Mouse (Mus musculus) G1E (cell line): ENCODE measurements around the gene Rassf1. TPM values are rescaled to one million over a fixed set of nuclear protein-coding genes. Genes with fewer than 3 reads are reported as not detected.
A peak's percentile ranks its signal among the peaks of the same experiment; 100 is the strongest.

ENCODE experiments used
- ATAC-seq: 2 replicates; pipeline ENCODE4 v1.8.0; 2016; ENCODE audit warnings: mild to moderate bottlenecking; ENCODE audit not compliant: insufficient number of reproducible peaks, poor library complexity, low FRiP score, severe bottlenecking; ENCODE audit errors: extremely low read depth
- DNase-seq: peaks from one replicate; pipeline ENCODE4 v3.0.0; 2012; ENCODE audit warnings: low spot score
- H3K27me3 ChIP-seq: 2 replicates; pipeline ENCODE4 v1.6.1; 2012; ENCODE audit warnings: mild to moderate bottlenecking, low read length, inconsistent platforms; ENCODE audit not compliant: insufficient read depth
- H3K36me3 ChIP-seq: replicated peaks from 2 replicates; pipeline ENCODE3; 2012; ENCODE audit warnings: mild to moderate bottlenecking, inconsistent platforms
- H3K4me1 ChIP-seq: 2 replicates; pipeline ENCODE4 v1.6.1; 2012; ENCODE audit warnings: low read depth, low read length, inconsistent platforms, mixed read lengths; ENCODE audit not compliant: insufficient read depth
- H3K4me3 ChIP-seq: 2 replicates; pipeline ENCODE4 v1.5.1; 2012; ENCODE audit warnings: low read depth, mild to moderate bottlenecking, inconsistent platforms, low read length, moderate library complexity, mixed read lengths
- H3K9me3 ChIP-seq: replicated peaks from 2 replicates; pipeline ENCODE4 v1.6.1; 2012; ENCODE audit warnings: inconsistent platforms
- CTCF ChIP-seq: IDR thresholded peaks from 2 replicates; pipeline ENCODE4 v1.5.1; 2012; ENCODE audit warnings: low read depth, low read length, inconsistent platforms, mixed read lengths
- GATA1 ChIP-seq: IDR thresholded peaks from 2 replicates; pipeline ENCODE4 v1.6.1; 2012; ENCODE audit warnings: borderline replicate concordance, low read length, inconsistent platforms, mixed read lengths
- GATA2 ChIP-seq: IDR thresholded peaks from 2 replicates; pipeline ENCODE4 v1.6.1; 2012; ENCODE audit warnings: low read depth, low read length, inconsistent platforms, borderline replicate concordance
- POLR2AphosphoS5 ChIP-seq: IDR thresholded peaks from 2 replicates; pipeline ENCODE4 v1.6.1; 2012; ENCODE audit warnings: low read depth, low read length, inconsistent platforms; ENCODE audit not compliant: insufficient replicate concordance
- TAL1 ChIP-seq: conservative IDR thresholded peaks from 2 replicates; pipeline ENCODE4 v1.6.1; 2012; ENCODE audit warnings: low read depth, low read length, inconsistent platforms, mixed read lengths
- polyA plus RNA-seq: library from polyadenylated mRNA; stranded (reverse); fragments of >175 nt; gene quantifications from 2 replicates; pipeline ENCODE4 v1.2.3, GENCODE M21; 2012
- total RNA-seq, 2 experiments: library from RNA; stranded (forward) in 1 of 2; stranded (reverse) in 1 of 2; fragments of 200-1000 nt in 1 of 2; fragments of >200 nt in 1 of 2; fragmentation: Nextera tagmentation in 1 of 2; gene quantifications; 2 replicates each; pipeline ENCODE4 v1.2.3; 2014 to 2017

Gene Rassf1
- total RNA-seq (2014; fragmentation: Nextera tagmentation) (15.4 and 19.4 TPM in 2 replicates), total RNA-seq (2017) (29.5 and 35.4 TPM in 2 replicates), polyA plus RNA-seq (10.7 and 12.1 TPM in 2 replicates)

DNA sequence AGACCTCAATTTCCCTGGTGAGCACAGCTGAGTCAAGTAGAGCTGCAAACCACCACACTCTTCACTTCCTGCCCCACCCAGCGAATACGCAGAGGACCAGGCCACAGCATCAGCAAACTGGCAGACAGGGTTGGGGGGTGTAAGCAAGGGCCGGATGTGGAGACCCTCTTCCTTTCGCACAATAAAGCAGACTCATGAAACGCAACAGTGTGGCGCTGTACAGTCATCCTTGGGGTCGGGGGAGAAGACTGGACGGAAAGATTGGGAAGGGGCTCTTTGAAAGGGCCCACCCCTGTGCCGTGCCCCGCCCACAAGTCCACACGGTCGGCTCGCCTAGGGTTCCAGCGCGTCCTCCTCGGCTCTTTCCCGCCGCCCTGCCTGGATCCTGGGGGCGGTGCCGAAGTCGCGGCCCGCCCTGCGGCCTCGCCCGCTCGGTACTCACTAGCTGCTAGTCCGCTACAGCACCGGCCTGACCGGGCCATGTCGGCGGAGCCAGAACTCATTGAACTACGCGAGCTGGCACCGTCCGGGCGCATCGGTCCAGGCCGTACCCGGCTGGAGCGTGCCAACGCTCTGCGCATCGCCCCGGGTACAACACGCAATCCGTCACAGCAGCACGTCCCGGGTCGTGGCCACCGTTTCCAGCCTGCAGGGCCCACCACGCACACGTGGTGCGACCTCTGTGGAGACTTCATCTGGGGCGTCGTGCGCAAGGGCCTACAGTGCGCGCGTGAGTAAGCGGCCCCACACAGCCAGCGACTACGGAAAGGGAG lies at the start of gene Rassf1:
Rassf1 (plus strand) TSS at position 439 of the 773 bp plus-strand sequence.
- TF ChIP-seq GATA1 (no peak), TAL1 (no peak), GATA2 (no peak), CTCF (no peak), POLR2AphosphoS5 (no peak)
- Histone ChIP-seq H3K27me3 (peaks cover 5% of the 10 kb centered on the region; the same call in 1 of the 2 replicates), H3K36me3 (peaks cover 17% of the 10 kb centered on the region), H3K4me1 (peaks cover 69% of the 10 kb centered on the region), H3K4me3 (peak within 1 kb of the TSS; percentile 73), H3K9me3 (no peaks in the 10 kb centered on the region)
- ATAC-seq: no peak
- DNase-seq: peak; percentile 52

DNA sequence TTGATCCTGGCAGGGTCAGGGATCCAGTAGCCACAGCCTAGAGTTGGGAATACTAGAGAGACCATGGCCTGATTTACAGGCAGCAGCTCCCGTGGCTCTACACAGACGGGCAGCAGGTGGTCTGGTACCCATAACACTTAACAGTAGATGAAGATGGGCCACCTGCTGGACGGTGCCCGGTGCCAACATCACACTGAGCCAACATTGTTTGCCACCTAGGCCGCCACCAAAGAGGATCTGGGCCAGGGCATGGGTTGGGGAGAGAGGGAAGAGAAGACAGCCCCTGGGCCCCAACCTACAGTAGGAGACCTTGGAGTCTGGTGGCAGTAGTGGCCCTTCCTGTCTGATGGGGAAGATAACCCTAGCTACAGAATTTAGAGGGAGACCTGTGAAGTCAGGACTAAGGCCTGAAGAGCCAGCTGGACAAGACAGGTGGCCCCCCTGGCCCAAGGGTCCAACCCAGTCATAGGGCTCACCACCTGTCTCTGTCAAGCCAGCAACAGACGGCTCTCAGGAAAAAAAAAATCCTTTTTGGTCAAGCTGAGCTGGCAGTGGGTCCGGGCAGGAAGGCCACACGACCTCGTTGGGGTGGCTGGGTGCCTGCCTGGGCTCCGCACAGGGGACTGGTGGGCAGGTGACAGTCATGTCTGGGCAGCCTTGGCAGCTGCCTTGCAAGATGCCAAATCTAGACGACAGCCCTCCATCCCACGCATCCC lies 49.1 kb upstream of the Rassf1 start:
- H3K27me3 ChIP-seq: peaks cover 40% of the 10 kb centered on the region
- H3K4me1 ChIP-seq: no peaks in the 10 kb centered on the region
- no peak for ATAC-seq

GRCm38 (mm10) chr9:107504662-107505537 lies 46.5 kb upstream of the Rassf1 start:
- TF ChIP-seq TAL1 (no peak), GATA1 (no peak), GATA2 (no peak), CTCF (no peak), POLR2AphosphoS5 (no peak)
- no peak for DNase-seq
- Histone ChIP-seq H3K36me3 (no peaks in the 10 kb centered on the region), H3K4me1 (no peaks in the 10 kb centered on the region), H3K4me3 (no peak overlapping the region), H3K9me3 (no peaks in the 10 kb centered on the region), H3K27me3 (peaks cover 47% of the 10 kb centered on the region)
- no peak for ATAC-seq

More for the DNA sequence above, 49.1 kb upstream of the Rassf1 start:
- TF ChIP-seq CTCF (no peak), TAL1 (no peak), GATA2 (no peak), POLR2AphosphoS5 (no peak), GATA1 (no peak)
- no peak for DNase-seq
- H3K9me3 ChIP-seq: no peaks in the 10 kb centered on the region
- H3K36me3 ChIP-seq: no peaks in the 10 kb centered on the region
- H3K4me3 ChIP-seq: no peak overlapping the region

- H3K27me3 ChIP-seq: peaks cover 58% of the 10 kb centered on the region
- ATAC-seq: no peak; the same call in 1 of the 2 replicates
These were observed 43.1 kb upstream of the Rassf1 start for GRCm38 (mm10) chr9:107508266-107508665.

GRCm38 (mm10) chr9:107510384-107511100 lies 40.8 kb upstream of the Rassf1 start:
- Histone ChIP-seq H3K9me3 (no peaks in the 10 kb centered on the region), H3K4me1 (peaks cover 3% of the 10 kb centered on the region; the same call in 1 of the 2 replicates), H3K36me3 (no peaks in the 10 kb centered on the region), H3K4me3 (no peak overlapping the region), H3K27me3 (peaks cover 55% of the 10 kb centered on the region)
- DNase-seq (no peak), ATAC-seq (no peak)
- TF ChIP-seq GATA2 (no peak), POLR2AphosphoS5 (no peak), CTCF (no peak), TAL1 (no peak), GATA1 (no peak)

More at GRCm38 (mm10) chr9:107508266-107508665, 43.1 kb upstream of the Rassf1 start:
- TF ChIP-seq GATA1 (no peak), CTCF (no peak), TAL1 (no peak), GATA2 (no peak), POLR2AphosphoS5 (no peak)
- H3K9me3 ChIP-seq: no peaks in the 10 kb centered on the region
- no peaks in the 10 kb centered on the region for H3K4me1 ChIP-seq
- H3K36me3 ChIP-seq: no peaks in the 10 kb centered on the region
- DNase-seq: no peak
- no peak overlapping the region for H3K4me3 ChIP-seq
